Mouse (Mus musculus) cerebellum, postnatal 36 days (tissue): ENCODE data around the gene Elf2.
"Not testable (repeated sequence)": the region's sequence is repeated elsewhere in the genome, so short reads cannot be mapped to it uniquely, and the experiment has no call there.

ENCODE experiments used
- DNase-seq, 2 experiments: peaks; one replicate each; pipeline ENCODE4 v3.0.0; 2021 to 2022; ENCODE audit warnings: mixed read lengths in 2 of 2

Gene Elf2

DNA sequence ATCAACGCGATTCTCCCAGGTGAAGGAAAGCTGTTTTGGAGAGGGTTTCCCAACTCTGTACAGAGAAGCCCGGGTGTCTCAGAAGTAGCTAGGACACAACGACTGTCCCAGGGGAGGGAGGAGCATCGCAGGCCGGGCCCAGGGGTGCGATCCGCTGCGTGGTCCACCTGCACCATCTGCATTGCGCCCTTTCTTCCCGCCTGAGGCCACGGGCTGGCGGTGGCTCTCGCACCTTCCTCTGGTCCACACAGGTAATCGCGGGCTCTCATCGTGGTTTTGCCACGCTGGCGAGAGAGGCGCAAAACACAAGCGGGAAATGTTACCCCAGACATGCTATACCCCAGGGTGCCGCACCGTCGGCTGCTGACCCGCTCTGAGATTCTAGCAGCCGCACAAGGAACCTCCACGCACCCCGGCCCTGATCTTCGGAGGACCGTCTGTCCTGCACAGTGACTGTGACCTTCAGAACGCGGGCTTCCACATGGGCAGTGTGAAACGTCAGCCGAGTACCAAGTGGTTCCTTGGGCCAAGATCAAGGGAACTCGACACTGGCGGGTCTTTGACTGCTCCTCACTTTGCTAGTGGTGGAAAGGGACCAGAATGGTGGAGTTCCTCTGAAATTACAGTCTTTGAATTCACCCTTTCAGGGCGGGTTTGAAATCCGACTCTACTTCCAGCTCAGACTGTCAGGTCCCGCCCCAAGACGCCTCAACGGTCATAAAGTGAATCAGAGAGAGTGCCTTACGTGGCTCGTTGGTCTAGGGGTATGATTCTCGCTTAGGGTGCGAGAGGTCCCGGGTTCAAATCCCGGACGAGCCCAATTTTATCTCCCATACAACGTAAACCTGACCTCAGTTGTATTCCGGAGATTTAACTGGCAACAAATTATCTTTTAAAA lies 18.4 kb upstream of the Elf2 start:
- peak in 1 of 2 experiments; percentile 50 for DNase-seq

DNA sequence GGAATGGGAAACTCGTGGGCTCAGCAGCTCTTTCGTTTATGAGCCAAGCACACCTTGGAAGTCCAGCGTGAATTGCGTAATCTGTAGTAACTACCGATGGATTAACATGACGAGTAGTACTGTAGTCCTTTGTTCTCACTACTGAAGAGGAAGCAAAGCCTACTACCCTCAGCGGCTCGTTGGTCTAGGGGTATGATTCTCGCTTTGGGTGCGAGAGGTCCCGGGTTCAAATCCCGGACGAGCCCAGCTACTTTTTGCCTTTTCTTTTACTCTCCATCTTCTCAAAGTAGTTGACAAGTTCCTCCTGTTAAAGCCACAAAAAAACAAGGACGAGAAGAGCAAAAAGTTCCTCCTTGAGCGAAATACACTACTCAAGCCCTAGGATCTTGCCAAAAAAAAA lies 17.7 kb upstream of the Elf2 start:
- DNase-seq: peak; percentile 34 to 56

DNA sequence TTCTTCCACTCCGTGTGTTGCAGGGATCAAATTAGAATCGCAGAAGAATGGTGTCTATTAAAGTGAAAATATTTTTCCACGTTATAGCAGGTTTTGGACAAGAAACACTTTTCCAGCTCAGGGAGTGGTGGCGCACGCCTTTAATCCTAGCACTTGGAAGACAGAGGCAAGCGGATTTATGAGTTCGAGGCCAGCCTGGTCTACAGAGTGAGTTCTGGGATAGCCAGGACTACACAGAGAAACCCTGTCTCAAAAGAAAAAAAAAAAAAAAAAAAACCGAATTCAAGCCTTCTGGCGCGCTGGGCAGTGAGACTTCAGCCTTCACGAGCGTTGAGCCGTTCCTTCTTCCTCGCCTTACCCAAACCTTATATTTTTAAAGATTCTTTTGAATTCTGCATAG lies 17.2 kb upstream of the Elf2 start:
- DNase-seq: no peak

DNA sequence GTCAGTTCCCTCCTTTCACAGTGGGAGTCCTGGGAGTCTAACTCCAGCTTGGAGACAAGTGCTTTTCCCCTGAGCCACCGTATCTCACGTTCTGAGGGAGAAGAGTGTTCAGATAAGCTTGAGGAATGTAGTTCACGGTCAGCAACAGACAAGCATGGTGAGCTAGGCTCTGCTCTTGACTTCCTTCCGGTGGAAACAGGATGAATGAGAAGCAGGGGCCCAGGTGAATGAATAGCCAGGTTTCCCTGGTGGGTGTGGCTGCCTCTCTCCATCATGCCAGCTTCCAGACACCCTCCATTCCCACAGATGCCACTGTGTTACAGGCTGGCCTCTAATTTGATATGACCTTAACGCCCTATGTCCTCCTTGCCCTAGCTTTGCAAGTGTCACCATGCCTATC lies 16.6 kb upstream of the Elf2 start:
- no peak for DNase-seq

DNA sequence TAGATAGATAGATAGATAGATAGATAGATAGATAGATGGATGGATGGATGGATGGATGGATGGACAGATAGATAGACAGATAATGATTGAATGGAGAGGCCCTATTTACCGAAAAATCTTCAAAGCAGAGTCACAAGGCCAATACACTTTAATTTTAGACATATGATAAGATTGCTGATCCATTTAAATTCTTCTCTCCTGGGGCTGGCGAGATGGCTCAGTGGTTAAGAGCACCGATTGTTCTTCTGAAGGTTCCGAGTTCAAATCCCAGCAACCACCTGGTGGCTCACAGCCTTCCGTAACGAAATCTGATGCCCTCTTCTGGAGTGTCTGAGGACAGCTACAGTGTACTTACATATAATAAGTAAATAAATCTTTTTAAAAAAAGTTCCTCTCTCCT lies 14.5 kb upstream of the Elf2 start:
- not testable (repeated sequence) for DNase-seq

DNA sequence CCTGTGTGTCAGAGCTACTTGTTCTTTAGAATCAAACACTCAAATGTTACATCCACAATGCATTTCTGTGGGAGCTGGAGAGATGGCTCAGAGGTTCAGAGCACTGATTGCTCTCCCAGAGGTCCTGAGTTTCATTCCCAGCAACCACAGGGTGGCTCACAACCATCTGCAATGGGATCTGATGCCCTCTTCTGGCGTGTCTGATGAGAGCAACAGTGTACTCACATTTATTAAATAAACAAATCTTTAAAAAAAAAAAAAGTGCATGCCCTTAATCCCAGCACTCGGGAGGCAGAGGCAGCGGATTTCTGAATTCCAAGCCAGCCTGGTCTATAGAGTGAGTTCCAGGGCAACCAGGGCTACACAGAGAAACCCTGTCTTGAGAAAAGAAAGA lies 13.6 kb upstream of the Elf2 start:
- no peak for DNase-seq

DNA sequence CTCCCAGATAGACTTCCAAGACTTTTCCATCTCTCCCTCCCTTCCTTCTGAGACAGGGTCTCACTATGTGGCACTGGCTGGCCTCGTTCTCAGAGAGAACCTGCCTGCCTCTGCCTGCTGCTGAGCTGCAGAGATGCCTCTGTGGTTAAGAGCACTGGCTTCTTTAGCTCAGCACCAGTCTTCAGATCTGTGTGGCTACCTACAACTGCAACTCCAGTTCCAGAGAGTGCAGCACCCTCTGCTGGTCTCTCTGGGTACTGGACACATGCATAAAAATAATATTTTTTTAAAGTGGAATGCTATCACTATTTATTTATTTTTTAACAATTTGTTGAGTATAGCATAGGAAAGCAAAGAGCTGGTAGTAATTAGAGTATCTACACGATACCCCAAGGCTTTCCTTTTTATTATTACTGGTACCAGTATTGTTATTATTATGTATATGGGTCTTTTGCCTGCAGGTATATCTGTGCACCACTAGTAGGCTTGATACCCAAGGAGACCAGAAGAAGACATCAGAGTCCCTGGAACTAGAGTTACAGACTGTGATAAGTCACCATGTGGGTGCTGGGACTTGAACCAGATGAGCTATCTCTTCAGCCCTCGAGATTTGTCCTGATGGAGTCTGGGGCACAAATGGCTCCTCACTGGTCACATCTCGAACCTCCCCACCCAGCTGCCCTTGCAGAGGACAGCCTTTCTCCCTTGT lies 13.0 kb upstream of the Elf2 start:
- DNase-seq: peak; percentile 48 to 56

DNA sequence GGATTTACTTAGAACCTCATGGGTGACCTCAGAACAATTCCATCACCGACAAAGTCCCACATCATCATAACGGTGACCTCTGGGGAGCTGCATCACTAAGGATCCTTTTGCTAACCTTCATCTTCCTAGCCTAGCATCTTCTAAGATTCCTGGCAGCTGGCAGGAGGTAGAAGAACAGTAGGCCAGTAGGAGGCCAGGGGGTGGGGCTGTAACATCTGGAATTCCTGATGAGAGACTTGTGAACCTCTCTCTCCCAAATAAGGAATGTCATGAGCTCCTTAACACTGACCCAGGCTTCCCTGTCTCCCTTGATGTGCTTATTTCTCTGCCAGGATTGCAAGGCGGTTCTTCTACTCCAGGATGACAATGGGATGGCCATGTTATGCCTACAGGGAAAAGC lies 10.3 kb upstream of the Elf2 start:
- DNase-seq: no peak

DNA sequence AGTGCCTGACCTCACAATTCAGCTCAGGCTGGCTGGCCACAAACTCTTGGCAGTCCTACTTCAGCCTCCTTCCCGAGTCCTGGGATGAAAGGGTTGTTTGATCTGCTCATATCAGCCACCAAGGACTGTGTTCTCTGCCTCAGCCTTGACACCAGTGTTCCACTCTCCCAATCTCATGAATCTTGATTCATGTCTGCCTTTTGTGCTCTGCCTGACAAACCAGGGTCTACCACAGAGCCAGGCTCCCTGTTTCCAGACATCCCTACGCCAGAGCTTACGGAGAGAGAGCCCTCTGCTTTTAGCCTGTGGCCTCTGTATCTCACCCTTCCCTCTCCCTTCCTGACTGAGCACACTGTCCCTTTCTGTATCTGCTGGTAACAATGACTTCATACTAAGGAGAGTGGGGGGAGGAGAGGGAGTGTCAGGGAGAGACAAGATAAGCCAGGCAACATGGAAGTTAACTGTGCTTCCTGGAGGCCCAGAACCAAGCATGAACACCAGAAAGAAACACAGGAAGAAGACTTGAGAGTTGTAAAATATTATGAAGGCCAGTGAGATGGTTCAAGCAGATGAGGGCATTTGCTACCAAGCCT lies 8.3 kb upstream of the Elf2 start:
- DNase-seq: no peak

DNA sequence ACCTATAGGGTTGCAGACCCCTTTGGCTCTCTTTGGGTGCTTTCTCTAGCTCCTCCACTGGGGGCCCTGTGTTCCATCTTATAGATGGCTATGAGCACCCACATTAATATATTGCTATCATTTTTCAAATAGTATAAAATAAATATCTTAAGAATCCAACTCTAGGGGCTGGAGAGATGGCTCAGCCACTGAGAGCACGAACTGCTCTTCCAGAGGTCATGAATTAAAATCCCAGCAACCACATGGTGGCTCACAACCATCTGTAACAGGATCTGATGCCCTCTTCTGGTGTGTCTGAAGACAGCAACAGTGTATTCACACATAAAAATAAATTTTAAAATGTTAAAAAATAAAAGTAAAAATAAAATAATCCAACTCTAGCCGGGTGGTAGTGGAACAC lies 4.6 kb upstream of the Elf2 start:
- DNase-seq: not testable (repeated sequence)

DNA sequence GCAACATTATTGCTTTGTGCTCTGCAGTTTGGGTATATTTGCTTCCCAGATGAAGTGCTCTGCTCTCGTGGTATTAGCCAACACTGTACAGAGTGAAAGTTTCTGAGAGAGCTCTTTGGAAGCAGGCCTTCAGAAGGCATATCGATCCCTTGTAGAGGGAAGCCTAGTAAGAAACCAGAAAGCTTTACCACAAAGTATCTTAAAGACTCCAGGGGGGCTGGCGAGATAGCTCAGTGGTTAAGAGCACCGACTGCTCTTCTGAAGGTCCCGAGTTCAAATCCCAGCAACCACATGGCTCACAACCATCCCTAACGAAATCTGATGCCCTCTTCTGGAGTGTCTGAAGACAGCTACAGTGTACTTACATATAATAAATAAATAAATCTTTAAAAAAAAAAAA lies 3.7 kb upstream of the Elf2 start:
- DNase-seq: peak in 1 of 2 experiments; percentile 21

DNA sequence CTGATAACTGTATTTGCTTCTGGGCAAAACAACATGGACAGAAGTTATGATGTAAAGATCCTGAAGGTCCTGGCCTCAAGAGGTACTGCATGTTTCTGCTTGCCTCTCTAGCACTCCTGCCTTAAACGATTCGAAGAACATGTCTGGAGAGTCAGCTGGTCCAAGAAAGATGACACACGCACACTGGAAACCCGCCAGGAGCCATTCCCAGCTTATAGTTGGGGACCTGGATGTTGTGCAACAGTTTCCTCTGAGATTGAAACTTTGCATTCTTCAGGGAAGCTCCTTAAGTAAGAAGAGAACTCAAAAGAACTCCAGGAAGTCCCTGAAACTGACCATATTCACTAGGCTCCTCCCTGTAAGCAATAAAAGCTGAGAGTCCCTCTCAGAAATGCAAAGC lies 2.8 kb upstream of the Elf2 start:
- DNase-seq: no peak

DNA sequence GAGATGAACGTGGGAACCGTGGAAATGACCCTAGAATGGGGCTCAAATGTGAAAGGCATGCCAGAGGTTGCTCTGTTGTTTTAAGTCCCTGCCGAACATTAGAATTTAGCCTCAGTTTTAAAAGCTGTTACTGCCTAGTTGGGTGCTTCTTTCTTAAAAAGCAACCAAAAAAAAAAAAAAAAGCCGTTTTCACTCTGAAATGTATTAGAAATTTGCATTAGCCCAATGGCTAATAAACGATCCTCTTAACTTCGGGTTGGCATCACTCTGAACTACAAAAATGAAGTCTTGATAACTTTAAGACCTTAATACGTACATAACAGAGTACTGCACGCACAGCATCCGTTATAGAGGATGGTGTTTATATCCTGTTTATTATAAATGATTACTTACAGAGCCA lies 1.7 kb upstream of the Elf2 start:
- no peak for DNase-seq

DNA sequence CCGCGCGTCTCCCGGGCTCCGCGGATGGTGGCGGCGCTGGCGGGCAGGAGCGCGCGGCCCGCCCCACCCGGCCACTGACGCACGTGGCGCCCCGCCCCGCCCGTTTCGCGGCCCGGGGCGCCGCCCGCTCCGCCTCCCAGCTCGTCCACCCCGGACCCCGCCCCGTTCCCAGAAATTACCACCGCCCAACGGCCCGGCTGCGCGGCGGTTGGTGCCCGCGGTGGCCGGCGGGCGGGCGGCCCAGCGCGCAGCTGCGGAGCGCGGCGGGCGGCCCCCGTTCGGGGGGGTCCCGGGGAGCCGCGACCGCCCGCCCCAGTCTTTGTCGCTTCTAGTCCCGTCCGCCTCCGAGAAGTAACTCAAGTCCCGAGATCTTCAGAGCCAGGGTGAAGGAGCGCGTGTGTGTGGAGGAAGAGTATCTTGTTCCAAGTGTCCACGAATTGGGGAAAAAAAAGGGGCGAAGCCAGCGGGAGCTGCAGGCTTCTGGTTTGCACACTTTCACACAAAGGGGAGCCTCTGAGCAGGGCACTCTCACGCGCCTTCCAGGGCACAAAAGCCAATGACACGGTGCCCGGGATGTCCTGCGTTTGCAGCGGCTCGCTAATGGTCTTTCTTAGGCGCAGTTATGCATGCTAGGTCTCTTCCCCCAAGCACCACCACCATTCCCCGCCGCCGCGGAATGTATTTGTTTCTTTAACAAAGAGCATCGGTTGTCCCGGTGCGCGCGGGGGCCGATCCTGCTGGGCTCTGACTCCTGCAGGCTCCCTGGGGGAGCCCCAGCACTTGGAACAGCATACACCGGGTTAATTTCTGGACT lies 1.0 kb upstream of the Elf2 start:
- DNase-seq: peak; percentile 76 to 85

DNA sequence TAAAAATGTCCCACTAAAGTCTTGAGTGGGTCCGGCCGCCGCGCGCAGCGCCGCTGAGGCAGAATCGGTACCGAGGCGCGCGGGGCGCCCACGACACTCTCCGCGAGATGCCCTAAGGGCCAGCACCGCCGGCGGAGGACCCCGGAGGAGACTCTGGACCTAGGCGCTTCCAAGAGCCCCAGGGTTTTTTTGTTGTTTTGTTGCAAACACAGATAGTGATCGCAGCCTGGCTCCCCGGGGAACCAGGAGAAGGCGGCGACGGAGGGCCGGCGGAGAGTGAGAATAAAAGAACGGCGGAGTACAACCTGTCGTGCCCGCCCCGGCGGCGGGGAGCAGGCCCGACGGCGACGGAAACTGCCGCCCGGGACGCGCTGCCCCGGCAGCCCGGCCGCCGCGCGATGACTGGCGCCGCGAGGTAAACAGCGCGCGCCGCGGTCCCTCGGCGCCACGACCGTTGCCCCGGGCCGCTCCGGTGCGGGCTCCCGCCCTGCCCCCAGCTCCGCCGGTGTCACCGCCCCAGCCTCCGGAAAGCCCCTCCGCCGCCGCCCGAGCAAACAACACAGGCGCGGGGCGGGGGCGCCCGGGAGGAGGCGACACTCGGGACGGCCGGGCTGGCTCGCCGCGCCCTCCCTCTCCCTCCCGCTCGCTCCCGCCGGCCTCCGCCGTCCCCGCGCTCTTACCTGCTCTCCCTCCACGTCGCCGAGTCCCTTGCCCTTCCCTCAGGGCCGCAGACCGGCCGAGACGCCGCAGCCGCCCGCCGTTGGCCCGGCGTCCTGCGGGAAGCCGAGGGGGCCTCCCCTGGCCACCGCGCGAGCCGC lies 520 bp downstream of the Elf2 start:
- peak; percentile 42 to 62 for DNase-seq

DNA sequence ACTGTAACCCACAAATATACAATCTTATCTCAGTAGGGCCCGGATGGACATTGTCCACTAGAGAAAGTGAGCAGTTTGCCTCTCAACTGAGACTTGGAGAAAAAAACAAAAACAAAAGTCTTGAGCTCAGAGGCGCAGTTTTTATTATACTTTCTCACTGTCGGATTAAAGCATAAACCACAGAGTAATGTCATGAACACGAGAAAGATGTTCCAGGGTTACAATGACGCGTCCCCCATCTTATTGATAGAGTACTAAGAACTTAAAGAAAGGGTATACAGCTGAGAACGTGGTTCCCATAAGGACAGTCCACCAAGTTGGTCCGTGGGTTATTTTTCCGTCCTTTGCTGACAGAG lies 1.1 kb downstream of the Elf2 start:
- DNase-seq: no peak

DNA sequence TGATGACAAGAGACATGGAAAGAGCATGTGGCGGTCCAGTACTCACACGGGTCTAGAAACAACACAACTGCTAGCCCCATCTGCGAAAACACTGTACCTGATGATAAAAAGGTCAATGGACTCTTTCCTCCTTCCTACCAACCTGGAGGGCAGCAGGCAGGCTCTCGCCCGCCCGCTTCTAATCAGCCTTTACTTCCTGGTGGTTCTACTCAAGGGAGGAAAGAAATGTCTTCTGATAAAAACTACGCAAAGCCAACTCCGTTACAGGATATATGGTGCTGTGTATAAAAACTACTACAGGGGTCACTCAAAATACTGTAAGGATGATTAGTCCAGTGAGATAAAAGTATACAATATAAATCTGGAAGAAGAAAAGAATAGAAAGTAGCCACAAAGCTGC lies 5.1 kb downstream of the Elf2 start:
- DNase-seq: no peak

DNA sequence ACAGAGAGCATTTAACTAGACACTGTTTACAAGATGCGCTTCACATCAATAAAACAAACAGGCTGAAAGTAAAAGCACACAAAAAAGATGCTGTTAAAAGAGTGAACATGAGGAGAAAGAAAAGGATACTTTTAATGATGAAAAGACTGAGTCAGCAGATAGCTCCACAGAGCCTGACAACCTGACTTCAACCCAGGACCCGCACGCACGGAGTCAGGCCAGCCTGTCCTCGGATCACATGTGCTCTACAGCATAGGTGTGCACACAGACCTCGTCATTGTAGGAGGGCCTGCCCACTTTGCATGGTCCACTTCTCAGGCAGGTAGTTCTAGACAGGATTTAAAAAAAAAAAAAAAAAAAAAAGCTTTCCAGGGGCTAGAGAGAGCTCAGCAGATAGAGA lies 6.5 kb downstream of the Elf2 start:
- DNase-seq: no peak

DNA sequence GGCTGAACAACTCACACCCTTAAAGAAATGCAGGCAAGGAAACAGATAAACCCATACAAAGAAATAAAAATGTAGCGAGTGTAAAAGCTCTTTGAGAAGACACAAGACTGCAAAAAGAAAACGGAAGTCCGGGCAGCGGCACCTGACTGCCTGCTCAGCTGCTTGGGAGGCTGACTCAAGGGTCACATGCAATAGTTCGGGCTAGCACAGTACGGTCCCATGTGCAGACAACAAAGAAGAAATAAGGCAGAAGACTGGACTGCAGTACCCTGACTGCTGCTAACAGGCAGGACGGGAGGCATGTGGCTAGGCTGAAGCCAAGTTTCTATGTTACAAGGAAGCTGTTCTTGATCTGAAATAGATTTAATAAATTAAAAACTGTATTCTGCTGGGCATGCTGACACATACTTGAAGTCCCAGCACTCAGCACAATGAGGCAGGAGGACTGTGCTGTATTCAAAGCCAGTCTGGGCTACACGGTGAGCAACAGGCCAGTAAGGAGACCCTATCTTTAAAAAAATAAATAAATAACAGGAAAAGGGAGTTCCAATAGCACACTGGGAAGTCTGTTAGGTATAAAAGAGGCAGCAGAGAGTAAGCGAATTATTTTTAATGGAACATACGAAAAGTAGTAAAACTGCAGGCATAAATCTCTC lies 7.1 kb downstream of the Elf2 start:
- DNase-seq: no peak

DNA sequence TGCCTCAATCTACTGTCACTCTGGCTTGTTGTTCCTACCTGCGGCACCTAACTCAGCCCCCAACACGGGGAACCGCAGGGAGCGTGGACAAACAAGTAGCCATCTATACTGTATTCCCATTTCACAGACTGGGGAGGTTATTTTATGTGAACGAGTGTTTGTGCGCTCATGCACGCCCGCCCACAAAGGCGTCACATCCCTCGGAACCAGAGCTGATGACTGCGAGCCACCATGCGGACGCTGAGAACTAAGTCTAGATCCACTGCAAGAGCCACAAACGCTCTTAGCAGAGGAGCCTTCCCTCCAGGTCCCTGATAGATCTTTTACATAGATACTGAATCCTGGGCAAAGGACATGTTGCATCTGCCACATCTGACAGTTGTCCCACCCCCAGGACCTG lies 10.4 kb downstream of the Elf2 start:
- DNase-seq: no peak

DNA sequence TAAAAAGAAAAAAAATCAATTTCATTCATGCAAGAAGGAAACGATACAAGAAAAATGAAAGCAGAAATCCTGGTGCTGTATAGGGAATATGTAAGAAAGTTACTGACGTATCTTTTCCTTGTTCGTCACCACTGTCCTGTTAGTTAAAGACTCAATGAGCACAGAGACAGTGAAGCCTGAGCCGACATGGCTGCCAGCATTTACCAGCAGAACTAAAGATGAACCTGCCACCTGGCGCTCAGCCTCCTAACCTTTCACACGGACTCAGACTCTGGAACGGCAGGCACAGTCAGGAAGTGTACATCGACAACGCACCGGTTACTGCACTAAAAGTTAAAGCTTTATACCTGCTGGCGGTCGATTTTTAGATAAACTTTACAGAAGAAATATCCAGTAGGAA lies 11.9 kb downstream of the Elf2 start:
- DNase-seq: no peak

DNA sequence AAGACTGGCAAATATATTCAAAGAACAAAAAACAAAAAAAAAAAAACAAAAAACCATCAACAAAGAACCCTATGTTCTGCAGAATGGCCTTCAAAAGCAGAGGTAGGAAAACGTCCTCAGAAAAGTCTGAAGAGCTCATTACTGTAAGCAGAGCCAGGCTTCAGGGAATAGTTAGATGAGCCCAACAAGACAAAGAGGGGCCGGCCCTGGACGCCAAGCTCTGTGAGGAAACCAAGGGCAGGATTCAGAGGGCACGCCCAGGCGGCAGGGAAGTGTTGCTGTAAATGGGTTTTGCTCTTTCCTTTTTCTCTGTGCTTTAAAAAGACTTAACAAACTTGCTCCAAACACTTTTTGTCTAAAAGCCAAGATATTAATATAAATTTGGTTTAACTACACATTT lies 12.6 kb downstream of the Elf2 start:
- DNase-seq: no peak
